Mouse (Mus musculus) megakaryocyte, embryonic 14.5 days (primary cell): ENCODE measurements around the gene Gfpt2. TPM values are rescaled to one million over a fixed set of nuclear protein-coding genes. Genes with fewer than 3 reads are reported as not detected.

Experiments
- H3K27me3 ChIP-seq: replicated peaks from 2 replicates; pipeline ENCODE3; 2012; ENCODE audit warnings: inconsistent platforms
- H3K36me3 ChIP-seq: replicated peaks from 2 replicates; pipeline ENCODE3; 2012; ENCODE audit warnings: low read length, inconsistent platforms, mixed read lengths
- H3K4me1 ChIP-seq: 2 replicates; pipeline ENCODE4 v1.6.1; 2012; ENCODE audit warnings: inconsistent platforms
- H3K4me3 ChIP-seq: replicated peaks from 2 replicates; pipeline ENCODE3; 2012; ENCODE audit warnings: moderate library complexity, mild to moderate bottlenecking, inconsistent platforms
- H3K9me3 ChIP-seq: 2 replicates; pipeline ENCODE4 v1.6.1; 2012; ENCODE audit warnings: inconsistent platforms
- FLI1 ChIP-seq: IDR thresholded peaks from 2 replicates; pipeline ENCODE4 v1.6.1; 2012; ENCODE audit warnings: low read length, inconsistent platforms, mixed read lengths
- GATA1 ChIP-seq: IDR thresholded peaks from 3 replicates; pipeline ENCODE4 v1.6.1; 2012; ENCODE audit warnings: mixed read lengths, low read length, inconsistent platforms, borderline replicate concordance
- polyA plus RNA-seq: library from polyadenylated mRNA; stranded (reverse); fragments of >175 nt; gene quantifications from 2 replicates; pipeline ENCODE4 v1.2.3, GENCODE M21; 2012; ENCODE audit warnings: low replicate concordance; ENCODE audit not compliant: insufficient read depth

Gene Gfpt2
- polyA plus RNA-seq, 1 experiment = not detected

- Histone ChIP-seq H3K4me1 (peaks cover 74% of the 10 kb centered on the region), H3K4me3 (peak overlapping the region; percentile 96), H3K36me3 (peaks cover 21% of the 10 kb centered on the region), H3K9me3 (no peaks in the 10 kb centered on the region), H3K27me3 (no peaks in the 10 kb centered on the region)
- TF ChIP-seq FLI1 (no peak), GATA1 (no peak)
These were observed 53.3 kb downstream of the Gfpt2 start for GRCm38 (mm10) chr11:49847071-49847810.

GRCm38 (mm10) chr11:49847811-49848078, 53.8 kb downstream of the Gfpt2 start:
- Histone ChIP-seq H3K4me3 (peak overlapping the region; percentile 96), H3K27me3 (no peaks in the 10 kb centered on the region), H3K9me3 (no peaks in the 10 kb centered on the region), H3K36me3 (peaks cover 25% of the 10 kb centered on the region), H3K4me1 (peaks cover 73% of the 10 kb centered on the region)
- TF ChIP-seq FLI1 (no peak), GATA1 (no peak)

DNA sequence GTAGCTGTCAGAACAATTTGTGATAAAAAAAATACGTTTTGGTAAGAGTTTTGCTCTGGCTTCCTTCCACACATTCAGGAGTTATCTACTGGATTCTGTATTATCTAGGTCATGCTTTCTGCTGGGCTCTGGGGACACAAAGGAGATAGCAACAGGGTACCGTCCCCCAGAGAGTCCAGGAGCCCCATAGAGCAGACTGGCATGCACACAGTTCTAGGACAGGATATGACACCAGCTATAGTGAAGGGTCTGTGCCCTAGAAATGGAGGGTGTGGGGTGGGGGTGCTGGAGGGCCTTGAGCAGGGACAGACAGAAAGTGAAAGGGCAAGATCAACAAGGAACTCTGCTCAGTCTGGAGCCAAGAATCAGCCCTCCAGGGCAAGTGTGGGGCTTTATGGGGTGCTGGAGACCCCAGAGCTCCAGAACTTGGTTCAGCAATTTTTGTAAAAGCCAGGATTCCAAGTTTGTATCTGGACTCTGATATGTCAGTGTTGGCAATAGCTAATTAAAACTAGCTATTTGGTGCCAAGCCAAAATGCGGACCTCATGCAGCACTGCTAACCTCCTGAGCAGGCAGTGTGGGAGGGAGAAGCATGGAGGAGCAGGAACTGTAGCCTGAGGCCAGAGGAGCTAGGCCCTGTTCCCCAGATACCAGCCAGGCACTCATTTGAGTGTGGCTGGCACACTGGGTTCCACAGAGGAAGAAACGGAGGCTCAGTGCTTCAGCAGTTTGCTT, 54.3 kb downstream of the Gfpt2 start:
- Histone ChIP-seq H3K36me3 (peaks cover 27% of the 10 kb centered on the region), H3K9me3 (no peaks in the 10 kb centered on the region), H3K4me1 (peaks cover 71% of the 10 kb centered on the region), H3K4me3 (peak overlapping the region; percentile 84), H3K27me3 (no peaks in the 10 kb centered on the region)
- TF ChIP-seq GATA1 (no peak), FLI1 (no peak)

DNA sequence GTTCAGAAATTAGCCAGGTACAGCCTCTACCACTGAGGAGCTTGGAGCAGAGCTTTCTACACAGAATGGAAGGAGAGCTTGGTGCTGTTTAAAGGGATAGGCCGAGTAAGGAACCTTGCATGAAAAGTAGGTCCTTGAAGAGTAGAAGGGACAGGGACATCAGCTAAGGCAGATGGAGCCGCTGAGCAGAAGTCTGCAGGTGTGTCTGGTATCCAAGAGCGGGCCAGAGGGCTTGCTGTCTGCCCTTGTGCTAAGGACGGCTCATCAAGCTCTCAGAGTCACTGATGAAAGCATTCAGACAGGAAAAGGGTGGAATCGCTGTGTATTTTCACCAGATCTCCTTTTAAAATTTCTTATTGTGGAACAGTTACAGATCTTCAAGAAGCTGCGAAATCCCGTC, 56.4 kb downstream of the Gfpt2 start:
- TF ChIP-seq FLI1 (no peak), GATA1 (no peak)
- H3K4me3 ChIP-seq = no peak overlapping the region
- H3K9me3 ChIP-seq = no peaks in the 10 kb centered on the region
- H3K4me1 ChIP-seq = peaks cover 68% of the 10 kb centered on the region
- peaks cover 47% of the 10 kb centered on the region for H3K36me3 ChIP-seq
- no peaks in the 10 kb centered on the region for H3K27me3 ChIP-seq

DNA sequence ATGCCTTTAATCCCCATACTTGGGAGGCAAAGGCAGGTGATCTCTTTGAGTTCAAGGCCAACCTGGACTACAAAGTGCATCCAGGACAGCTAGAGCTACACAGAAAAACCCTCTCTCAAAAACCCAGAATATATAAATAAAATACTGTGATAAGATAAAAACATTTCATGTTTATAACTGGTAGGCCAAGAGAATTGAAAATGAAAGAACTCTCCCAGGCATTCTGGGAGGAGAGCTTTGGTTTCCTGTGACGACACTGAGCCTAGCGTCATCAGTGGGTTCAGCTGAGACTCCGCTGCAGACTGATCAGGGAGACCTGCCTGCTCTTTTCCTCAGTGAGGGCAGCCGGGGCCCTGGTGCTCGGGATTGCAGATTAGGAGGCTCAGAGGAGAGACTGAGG, 61.2 kb downstream of the Gfpt2 start:
- Histone ChIP-seq H3K27me3 (no peaks in the 10 kb centered on the region), H3K4me3 (no peak overlapping the region), H3K36me3 (peaks cover 65% of the 10 kb centered on the region), H3K4me1 (peaks cover 70% of the 10 kb centered on the region), H3K9me3 (no peaks in the 10 kb centered on the region)
- TF ChIP-seq GATA1 = no peak
- TF ChIP-seq FLI1 = no peak

GRCm38 (mm10) chr11:49861139-49861538, 67.2 kb downstream of the Gfpt2 start:
- peaks cover 64% of the 10 kb centered on the region for H3K36me3 ChIP-seq
- H3K4me3 ChIP-seq = no peak overlapping the region

DNA sequence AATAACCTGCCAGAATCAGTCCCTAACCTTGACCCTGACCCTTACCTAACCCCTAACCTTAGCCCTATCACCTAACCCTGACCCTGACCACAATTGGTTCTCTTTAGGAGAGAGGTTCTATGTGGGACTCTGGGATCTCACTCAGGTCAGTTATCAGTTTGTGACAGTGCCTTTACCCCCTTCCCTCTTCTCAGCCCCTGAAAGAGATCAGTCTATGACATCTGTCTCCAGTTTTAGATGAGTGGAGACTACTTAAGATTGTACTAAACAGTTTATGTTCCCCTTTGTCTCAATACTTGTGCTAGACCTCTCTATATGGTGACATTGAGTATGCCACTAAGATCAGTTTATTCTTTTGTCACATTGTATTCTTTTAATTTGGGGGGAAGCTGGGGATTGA, 69.9 kb downstream of the Gfpt2 start:
- no peaks in the 10 kb centered on the region for H3K9me3 ChIP-seq
- peaks cover 55% of the 10 kb centered on the region for H3K4me1 ChIP-seq
- no peaks in the 10 kb centered on the region for H3K27me3 ChIP-seq
- no peak overlapping the region for H3K4me3 ChIP-seq
- peaks cover 72% of the 10 kb centered on the region for H3K36me3 ChIP-seq
- TF ChIP-seq FLI1 = no peak
- no peak for TF ChIP-seq GATA1

More at GRCm38 (mm10) chr11:49861139-49861538, 67.2 kb downstream of the Gfpt2 start:
- H3K4me1 ChIP-seq = peaks cover 64% of the 10 kb centered on the region
- no peaks in the 10 kb centered on the region for H3K27me3 ChIP-seq
- no peaks in the 10 kb centered on the region for H3K9me3 ChIP-seq
- no peak for TF ChIP-seq FLI1
- no peak for TF ChIP-seq GATA1

GRCm38 (mm10) chr11:49867320-49867719, 73.3 kb downstream of the Gfpt2 start:
- H3K27me3 ChIP-seq = no peaks in the 10 kb centered on the region
- TF ChIP-seq GATA1 = no peak
- TF ChIP-seq FLI1 = no peak
- peaks cover 30% of the 10 kb centered on the region for H3K4me1 ChIP-seq
- peaks cover 90% of the 10 kb centered on the region for H3K36me3 ChIP-seq
- H3K9me3 ChIP-seq = no peaks in the 10 kb centered on the region
- no peak overlapping the region for H3K4me3 ChIP-seq

DNA sequence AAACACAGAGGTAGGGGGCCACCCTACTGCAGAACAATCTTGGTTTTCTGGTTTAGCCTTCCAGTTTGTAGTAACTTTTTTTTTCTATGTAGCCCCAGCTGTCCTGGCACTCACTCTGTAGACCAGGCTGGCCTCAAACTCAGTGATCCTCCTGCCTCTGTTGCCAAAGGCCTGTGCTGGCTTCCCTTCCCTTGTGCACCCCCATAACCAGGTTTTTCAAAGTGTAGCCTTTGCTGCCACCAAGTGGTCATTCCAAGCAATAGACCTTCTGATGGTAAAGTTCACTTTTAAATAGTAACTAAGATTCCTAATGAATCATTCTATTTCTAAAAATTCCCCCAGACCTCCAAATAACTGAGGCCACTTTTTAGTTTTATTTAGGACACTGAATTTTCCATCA, 75.8 kb downstream of the Gfpt2 start:
- Histone ChIP-seq H3K4me3 (no peak overlapping the region), H3K4me1 (peaks cover 22% of the 10 kb centered on the region), H3K9me3 (no peaks in the 10 kb centered on the region), H3K36me3 (peaks cover 92% of the 10 kb centered on the region), H3K27me3 (no peaks in the 10 kb centered on the region)
- no peak for TF ChIP-seq FLI1
- no peak for TF ChIP-seq GATA1

DNA sequence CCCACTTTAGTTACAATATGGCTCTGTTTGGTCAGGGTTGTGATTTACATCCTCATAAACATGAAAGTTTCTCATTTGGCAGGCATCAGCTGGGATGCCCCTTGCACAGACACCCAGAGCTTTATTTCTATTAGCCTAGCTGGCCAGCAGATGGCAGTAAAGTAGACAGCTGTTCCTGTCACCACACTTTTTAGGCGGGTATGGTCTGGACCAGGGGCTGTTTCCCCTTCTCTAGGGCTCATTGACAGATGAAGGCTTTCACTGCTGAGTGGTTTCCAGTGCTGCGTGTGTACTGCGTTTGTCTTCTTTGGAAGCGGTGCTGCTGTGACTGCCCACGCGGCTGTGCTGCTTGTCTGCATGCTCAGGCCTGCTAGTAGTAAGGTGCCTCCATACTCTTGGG, 77.9 kb downstream of the Gfpt2 start:
- H3K4me1 ChIP-seq = peaks cover 22% of the 10 kb centered on the region
- no peak for TF ChIP-seq FLI1
- H3K27me3 ChIP-seq = no peaks in the 10 kb centered on the region
- no peaks in the 10 kb centered on the region for H3K9me3 ChIP-seq
- H3K4me3 ChIP-seq = no peak overlapping the region
- peaks cover 89% of the 10 kb centered on the region for H3K36me3 ChIP-seq

DNA sequence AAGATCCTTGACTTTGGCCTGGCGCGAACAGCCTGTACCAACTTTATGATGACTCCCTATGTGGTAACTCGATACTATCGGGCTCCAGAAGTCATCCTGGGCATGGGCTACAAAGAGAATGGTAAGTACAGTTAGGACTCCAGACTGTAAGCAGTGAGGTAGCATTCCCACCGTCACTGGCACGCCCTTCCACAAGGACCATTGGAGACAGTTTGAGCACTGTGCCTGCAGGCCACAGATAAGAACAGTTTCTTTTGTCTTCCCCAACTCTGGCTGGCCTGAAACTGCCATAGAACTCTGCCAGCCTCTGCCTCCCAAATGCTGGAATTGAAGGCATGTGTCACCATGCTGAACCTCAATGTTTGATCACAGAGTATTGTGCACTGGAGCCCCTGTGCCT, 78.8 kb downstream of the Gfpt2 start:
- Histone ChIP-seq H3K9me3 (no peaks in the 10 kb centered on the region), H3K27me3 (no peaks in the 10 kb centered on the region), H3K4me3 (no peak overlapping the region), H3K4me1 (peaks cover 20% of the 10 kb centered on the region), H3K36me3 (peaks cover 88% of the 10 kb centered on the region)
- TF ChIP-seq GATA1 (no peak), FLI1 (no peak)
